Mouse (Mus musculus): ENCODE results near the gene H3f3a.
A peak's percentile ranks its signal among the peaks of the same experiment; 100 is the strongest.

The H3f3a gene

GRCm38 (mm10) chr1:180822276-180822675 lies 8.5 kb upstream of the H3f3a start:
- no peak for DNase-seq (ENCODE audit: low read depth, low spot score)

GRCm38 (mm10) chr1:180821101-180821500 lies 7.4 kb upstream of the H3f3a start:
- DNase-seq (ENCODE audit: low read depth, low spot score): no peak

GRCm38 (mm10) chr1:180818000-180818399 lies 4.3 kb upstream of the H3f3a start:
- no peak for DNase-seq (ENCODE audit: low read depth, low spot score)

- DNase-seq (ENCODE audit: low read depth, low spot score): no peak
Observed at GRCm38 (mm10) chr1:180815371-180816024, 1.8 kb upstream of the H3f3a start.

- peak; percentile 90 for DNase-seq (ENCODE audit: low read depth, low spot score)
Observed at GRCm38 (mm10) chr1:180813409-180813884, 296 bp downstream of the H3f3a start.

GRCm38 (mm10) chr1:180812463-180813408 lies 1.0 kb downstream of the H3f3a start:
- DNase-seq (ENCODE audit: low read depth, low spot score): peak; percentile 40

GRCm38 (mm10) chr1:180811596-180812462 lies 1.9 kb downstream of the H3f3a start:
- no peak for DNase-seq (ENCODE audit: low read depth, low spot score)

- DNase-seq (ENCODE audit: low read depth, low spot score): no peak
Observed at GRCm38 (mm10) chr1:180810976-180811375, 2.8 kb downstream of the H3f3a start.

GRCm38 (mm10) chr1:180808831-180809230 lies 4.9 kb downstream of the H3f3a start:
- DNase-seq (ENCODE audit: low read depth, low spot score): no peak

- DNase-seq (ENCODE audit: low read depth, low spot score): no peak
Observed at GRCm38 (mm10) chr1:180803881-180804280, 9.9 kb downstream of the H3f3a start.

GRCm38 (mm10) chr1:180801466-180801994 lies 12.2 kb downstream of the H3f3a start:
- no peak for DNase-seq (ENCODE audit: low read depth, low spot score)

- no peak for DNase-seq (ENCODE audit: low read depth, low spot score)
Observed at GRCm38 (mm10) chr1:180800814-180801213, 12.9 kb downstream of the H3f3a start.

GRCm38 (mm10) chr1:180800022-180800421 lies 13.7 kb downstream of the H3f3a start:
- DNase-seq (ENCODE audit: low read depth, low spot score): no peak

GRCm38 (mm10) chr1:180799253-180799652 lies 14.5 kb downstream of the H3f3a start:
- no peak for DNase-seq (ENCODE audit: low read depth, low spot score)

GRCm38 (mm10) chr1:180798660-180799059 lies 15.1 kb downstream of the H3f3a start:
- DNase-seq (ENCODE audit: low read depth, low spot score): no peak

GRCm38 (mm10) chr1:180794170-180794569 lies 19.6 kb downstream of the H3f3a start:
- DNase-seq (ENCODE audit: low read depth, low spot score): no peak

GRCm38 (mm10) chr1:180793445-180794117 lies 20.2 kb downstream of the H3f3a start:
- DNase-seq (ENCODE audit: low read depth, low spot score): no peak

- no peak for DNase-seq (ENCODE audit: low read depth, low spot score)
Observed at GRCm38 (mm10) chr1:180792814-180793213, 20.9 kb downstream of the H3f3a start.

- DNase-seq (ENCODE audit: low read depth, low spot score): no peak
Observed at GRCm38 (mm10) chr1:180791821-180792480, 21.8 kb downstream of the H3f3a start.

GRCm38 (mm10) chr1:180783580-180783928 lies 30.2 kb downstream of the H3f3a start:
- no peak for DNase-seq (ENCODE audit: low read depth, low spot score)
